Mouse (Mus musculus): ENCODE measurements at regions not wholly inside any gene's neighbourhood (a gene's known extent, or its start where the extent isn't known, plus 50 kb on each side); places are given as distances from the start of the nearest gene placed in this dataset.
"Not testable (repeated sequence)": the region's sequence is repeated elsewhere in the genome, so short reads cannot be mapped to it uniquely, and the experiment has no call there.

GRCm38 (mm10) chr1:47646681-47647080, 754.0 kb upstream of the Slc39a10 start:
- Histone ChIP-seq H3K27ac (no peak overlapping the region), H3K27me3 (no peaks in the 10 kb centered on the region), H3K9ac (no peak overlapping the region), H3K4me3 (no peak overlapping the region), H3K4me2 (no peak overlapping the region), H3K9me3 (replicated peaks) (no peaks in the 10 kb centered on the region), H3K36me3 (ENCODE audit: poor library complexity, severe bottlenecking) (no peaks in the 10 kb centered on the region), H3K4me1 (no peaks in the 10 kb centered on the region)
- WGBS, result 67% methylated on average over 4 of the region's 4 CpGs
- ATAC-seq, result peak; percentile 78

DNA sequence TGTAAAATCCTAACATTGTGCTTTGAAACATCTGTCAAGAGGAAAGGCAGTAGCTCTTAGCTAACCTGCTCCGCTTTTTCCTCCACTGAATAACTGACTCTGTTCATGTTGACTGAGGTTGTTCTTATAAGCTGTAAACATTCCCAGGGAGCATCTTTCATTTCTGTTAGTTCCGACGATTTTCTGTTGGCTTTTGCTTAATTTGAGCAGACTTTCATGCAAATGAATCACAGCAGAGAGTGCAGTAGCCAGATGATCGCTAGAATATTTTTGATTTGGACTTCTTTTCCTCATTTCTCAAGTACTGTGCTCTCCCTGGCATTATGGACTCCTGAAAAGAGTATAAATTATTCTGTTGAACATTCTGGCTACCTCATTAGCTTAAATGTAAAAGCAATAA, 713.9 kb upstream of the Slc39a10 start:
- Histone ChIP-seq H3K4me2 (no peak overlapping the region), H3K27me3 (no peaks in the 10 kb centered on the region), H3K36me3 (ENCODE audit: poor library complexity, severe bottlenecking) (no peaks in the 10 kb centered on the region), H3K4me1 (no peaks in the 10 kb centered on the region), H3K27ac (no peak overlapping the region), H3K9ac (no peak overlapping the region), H3K4me3 (no peak overlapping the region), H3K9me3 (replicated peaks) (no peaks in the 10 kb centered on the region)
- ATAC-seq, result no peak
- 72% methylated on average over 4 of the region's 4 CpGs for WGBS

DNA sequence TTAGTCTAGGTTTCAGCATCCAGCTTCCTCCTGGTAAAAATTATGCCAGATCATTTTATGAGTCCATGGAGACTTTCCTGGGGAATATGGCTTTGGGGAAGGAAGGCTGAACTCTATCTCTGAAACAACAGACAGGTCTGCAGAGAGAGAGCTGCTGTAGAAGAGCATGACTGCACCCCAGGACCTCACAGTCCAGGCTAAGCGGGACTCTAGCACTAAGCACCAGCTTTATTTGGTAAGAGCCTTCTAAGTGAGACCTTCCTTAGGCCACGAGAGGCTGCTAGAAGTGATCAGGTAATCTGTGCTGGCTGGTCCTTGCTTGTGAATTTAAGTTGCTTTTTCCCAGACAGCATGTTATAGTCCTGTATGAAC, 711.3 kb upstream of the Slc39a10 start:
- no peaks in the 10 kb centered on the region for H3K9me3 ChIP-seq (replicated peaks)
- no peak overlapping the region for H3K9ac ChIP-seq
- no peak overlapping the region for H3K4me2 ChIP-seq
- H3K27ac ChIP-seq, result no peak overlapping the region
- ATAC-seq, result no peak
- H3K27me3 ChIP-seq, result no peaks in the 10 kb centered on the region
- H3K36me3 ChIP-seq (ENCODE audit: poor library complexity, severe bottlenecking), result no peaks in the 10 kb centered on the region
- H3K4me3 ChIP-seq, result no peak overlapping the region
- no peaks in the 10 kb centered on the region for H3K4me1 ChIP-seq
- WGBS, result 63% methylated on average over 2 of the region's 2 CpGs

GRCm38 (mm10) chr1:47603294-47603988, 710.8 kb upstream of the Slc39a10 start:
- Histone ChIP-seq H3K4me2 (no peak overlapping the region), H3K27me3 (no peaks in the 10 kb centered on the region), H3K9ac (no peak overlapping the region), H3K9me3 (replicated peaks) (no peaks in the 10 kb centered on the region), H3K4me3 (no peak overlapping the region), H3K4me1 (no peaks in the 10 kb centered on the region), H3K36me3 (ENCODE audit: poor library complexity, severe bottlenecking) (no peaks in the 10 kb centered on the region), H3K27ac (no peak overlapping the region)
- WGBS, result 25% methylated on average over 3 of the region's 3 CpGs
- peak; percentile 58; the same call in 1 of the 2 replicates for ATAC-seq

DNA sequence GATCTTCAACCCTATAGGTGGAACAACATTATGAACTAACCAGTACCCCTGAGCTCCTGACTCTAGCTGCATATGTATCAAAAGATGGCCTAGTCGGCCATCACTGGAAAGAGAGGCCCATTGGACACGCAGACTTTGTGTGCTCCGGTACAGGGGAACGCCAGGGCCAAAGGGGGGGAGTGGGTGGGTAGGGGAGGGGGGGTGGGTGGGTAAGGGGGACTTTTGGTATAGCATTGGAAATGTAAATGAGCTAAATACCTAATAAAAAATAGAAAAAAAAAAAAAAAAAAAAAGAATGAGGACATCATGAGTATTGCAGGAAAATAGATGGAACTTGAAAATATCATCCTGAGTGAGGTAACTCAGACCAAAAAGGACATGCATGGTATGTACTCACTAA, 701.0 kb upstream of the Slc39a10 start:
- not testable (repeated sequence) for H3K27ac ChIP-seq; H3K4me1 ChIP-seq; H3K4me2 ChIP-seq; H3K36me3 ChIP-seq (ENCODE audit: poor library complexity, severe bottlenecking); H3K4me3 ChIP-seq; H3K9ac ChIP-seq; H3K27me3 ChIP-seq; H3K9me3 ChIP-seq (replicated peaks)
- 0 out of 2 replicates have a peak, but pooled peaks have one; percentile 58 for ATAC-seq
- WGBS, result 70% methylated on average over 1 of the region's 4 CpGs

DNA sequence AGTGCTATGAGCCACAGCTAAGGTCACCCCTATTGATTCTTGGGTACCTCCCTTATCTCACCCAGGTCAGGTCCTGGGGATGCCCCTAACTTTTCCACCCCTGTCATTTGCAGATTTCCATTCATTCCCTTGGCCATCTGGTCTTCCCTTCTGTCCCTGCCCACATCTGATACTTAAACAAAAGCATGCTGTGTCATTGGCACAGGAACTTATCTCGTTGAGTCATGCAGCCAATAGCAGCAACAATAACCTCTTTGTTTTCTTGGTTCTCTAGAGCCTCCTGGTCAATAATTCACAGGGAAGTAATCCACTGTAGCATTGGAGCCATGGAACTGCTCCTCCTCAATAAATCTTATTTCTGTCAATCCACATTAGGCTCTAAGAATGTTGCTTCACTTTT, 653.0 kb upstream of the Slc39a10 start:
- ATAC-seq, result no peak
- Histone ChIP-seq H3K9ac (no peak overlapping the region), H3K4me1 (no peaks in the 10 kb centered on the region), H3K36me3 (ENCODE audit: poor library complexity, severe bottlenecking) (no peaks in the 10 kb centered on the region), H3K9me3 (replicated peaks) (no peaks in the 10 kb centered on the region), H3K27me3 (no peaks in the 10 kb centered on the region), H3K27ac (no peak overlapping the region), H3K4me3 (no peak overlapping the region), H3K4me2 (no peak overlapping the region)
- WGBS, result 54% methylated on average over 1 of the region's 1 CpGs

- H3K4me2 ChIP-seq, result no peak overlapping the region
- H3K27ac ChIP-seq, result no peak overlapping the region
- H3K27me3 ChIP-seq, result no peaks in the 10 kb centered on the region
- H3K4me1 ChIP-seq, result no peaks in the 10 kb centered on the region
- no peak overlapping the region for H3K9ac ChIP-seq
- 94% methylated on average over 5 of the region's 5 CpGs for WGBS
- ATAC-seq, result no peak
- no peaks in the 10 kb centered on the region for H3K36me3 ChIP-seq (ENCODE audit: poor library complexity, severe bottlenecking)
- no peak overlapping the region for H3K4me3 ChIP-seq
- no peaks in the 10 kb centered on the region for H3K9me3 ChIP-seq (replicated peaks)
Measured at GRCm38 (mm10) chr1:47511426-47511825, 618.8 kb upstream of the Slc39a10 start.

DNA sequence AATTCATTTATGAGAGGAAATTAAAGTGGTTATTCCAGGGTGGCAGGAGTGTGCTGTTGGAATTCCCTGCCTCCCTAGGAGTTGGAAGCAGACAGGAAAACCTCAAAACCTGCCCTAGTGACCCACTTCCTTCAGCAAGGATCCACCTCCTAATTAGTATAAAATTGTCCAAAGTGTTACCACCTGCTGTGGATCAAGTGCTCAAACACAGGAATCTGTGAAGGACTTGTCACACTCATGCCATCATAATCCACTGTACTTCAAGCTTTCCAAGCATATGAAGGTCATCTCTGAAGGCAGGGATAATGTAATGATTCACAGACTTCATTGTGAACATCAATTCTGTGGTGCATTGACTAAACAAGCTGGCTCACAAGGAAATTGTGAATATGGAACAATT, 615.1 kb upstream of the Slc39a10 start:
- H3K27me3 ChIP-seq, result no peaks in the 10 kb centered on the region
- no peaks in the 10 kb centered on the region for H3K9me3 ChIP-seq (replicated peaks)
- no peak overlapping the region for H3K4me3 ChIP-seq
- H3K36me3 ChIP-seq (ENCODE audit: poor library complexity, severe bottlenecking), result no peaks in the 10 kb centered on the region
- H3K9ac ChIP-seq, result no peak overlapping the region
- no peak for ATAC-seq
- no peaks in the 10 kb centered on the region for H3K4me1 ChIP-seq
- H3K4me2 ChIP-seq, result no peak overlapping the region
- H3K27ac ChIP-seq, result no peak overlapping the region

GRCm38 (mm10) chr1:47488581-47489204, 596.0 kb upstream of the Slc39a10 start:
- Histone ChIP-seq H3K9me3 (replicated peaks) (no peaks in the 10 kb centered on the region), H3K36me3 (ENCODE audit: poor library complexity, severe bottlenecking) (no peaks in the 10 kb centered on the region), H3K27me3 (no peaks in the 10 kb centered on the region), H3K4me3 (no peak overlapping the region), H3K4me2 (no peak overlapping the region), H3K4me1 (no peaks in the 10 kb centered on the region), H3K27ac (no peak overlapping the region), H3K9ac (no peak overlapping the region)
- WGBS, result 83% methylated on average over 7 of the region's 7 CpGs
- no peak for ATAC-seq

GRCm38 (mm10) chr1:47486087-47486486, 593.4 kb upstream of the Slc39a10 start:
- H3K27ac ChIP-seq, result no peak overlapping the region
- H3K9ac ChIP-seq, result no peak overlapping the region
- no peaks in the 10 kb centered on the region for H3K27me3 ChIP-seq
- no peak overlapping the region for H3K4me3 ChIP-seq
- no peak overlapping the region for H3K4me2 ChIP-seq
- no peaks in the 10 kb centered on the region for H3K4me1 ChIP-seq
- no peak for ATAC-seq
- H3K36me3 ChIP-seq (ENCODE audit: poor library complexity, severe bottlenecking), result no peaks in the 10 kb centered on the region
- H3K9me3 ChIP-seq (replicated peaks), result no peaks in the 10 kb centered on the region

DNA sequence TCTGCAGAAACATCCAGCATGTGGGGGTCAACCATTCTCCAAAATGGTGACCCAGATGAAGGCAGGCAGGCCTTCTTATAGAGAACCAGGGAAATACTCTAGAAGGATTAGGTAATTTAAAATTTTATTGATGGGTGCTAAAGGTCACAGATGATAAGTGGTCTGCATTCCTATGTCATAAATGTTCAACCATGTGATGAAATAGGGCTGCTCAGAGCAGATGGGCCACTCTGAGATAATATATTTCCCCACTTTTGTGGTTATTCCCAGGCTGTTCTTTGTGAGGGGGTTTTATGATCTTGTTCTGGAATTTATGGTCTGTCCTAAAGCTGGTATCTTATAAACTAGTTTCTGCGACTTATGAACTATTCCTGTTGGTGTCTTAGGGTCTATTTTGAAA, 586.4 kb upstream of the Slc39a10 start:
- Histone ChIP-seq H3K4me1 (no peaks in the 10 kb centered on the region), H3K4me3 (no peak overlapping the region), H3K27ac (no peak overlapping the region), H3K9me3 (replicated peaks) (no peaks in the 10 kb centered on the region), H3K4me2 (no peak overlapping the region), H3K36me3 (ENCODE audit: poor library complexity, severe bottlenecking) (no peaks in the 10 kb centered on the region), H3K27me3 (no peaks in the 10 kb centered on the region), H3K9ac (no peak overlapping the region)
- ATAC-seq, result no peak
- 81% methylated on average over 1 of the region's 1 CpGs for WGBS

GRCm38 (mm10) chr1:47466573-47467253, 574.1 kb upstream of the Slc39a10 start:
- Histone ChIP-seq H3K27me3 (no peaks in the 10 kb centered on the region), H3K36me3 (ENCODE audit: poor library complexity, severe bottlenecking) (no peaks in the 10 kb centered on the region), H3K9ac (no peak overlapping the region), H3K9me3 (replicated peaks) (no peaks in the 10 kb centered on the region), H3K4me3 (no peak overlapping the region), H3K27ac (no peak overlapping the region), H3K4me2 (no peak overlapping the region), H3K4me1 (no peaks in the 10 kb centered on the region)
- peak; percentile 58 for ATAC-seq
- WGBS, result 76% methylated on average over 9 of the region's 9 CpGs
